Mouse (Mus musculus) ES-Bruce4 (cell line): ENCODE measurements around the gene Gm1604a. TPM values are rescaled to one million over a fixed set of nuclear protein-coding genes. Genes with fewer than 3 reads are reported as not detected.
"Not testable (repeated sequence)": the region's sequence is repeated elsewhere in the genome, so short reads cannot be mapped to it uniquely, and the experiment has no call there.

Experiments
- H3K27ac ChIP-seq: 2 replicates; pipeline ENCODE4 v1.5.1; 2012; ENCODE audit warnings: low read length, inconsistent platforms; ENCODE audit not compliant: insufficient read depth
- H3K27me3 ChIP-seq: 2 replicates; pipeline ENCODE4 v1.6.1; 2012; ENCODE audit warnings: mild to moderate bottlenecking, low read length, inconsistent platforms; ENCODE audit not compliant: control insufficient read depth, poor library complexity, insufficient read depth, severe bottlenecking
- H3K36me3 ChIP-seq: 2 replicates; pipeline ENCODE4 v1.6.1; 2012; ENCODE audit warnings: inconsistent platforms, mild to moderate bottlenecking, low read length, moderate library complexity; ENCODE audit not compliant: control insufficient read depth, poor library complexity, insufficient read depth, severe bottlenecking
- H3K4me1 ChIP-seq: one replicate; pipeline ENCODE4 v1.8.1; 2011; ENCODE audit warnings: low read length; ENCODE audit not compliant: control insufficient read depth, insufficient read depth
- H3K4me3 ChIP-seq: 2 replicates; pipeline ENCODE4 v1.5.1; 2011; ENCODE audit warnings: low read depth, mild to moderate bottlenecking, low read length
- H3K9ac ChIP-seq: 2 replicates; pipeline ENCODE4 v1.6.1; 2012; ENCODE audit warnings: low read depth, mild to moderate bottlenecking, inconsistent platforms; ENCODE audit not compliant: poor library complexity, severe bottlenecking
- H3K9me3 ChIP-seq: replicated peaks from 2 replicates; pipeline ENCODE4 v1.6.1; 2012; ENCODE audit warnings: mild to moderate bottlenecking, low read length, inconsistent platforms; ENCODE audit not compliant: control insufficient read depth, poor library complexity, insufficient read depth, severe bottlenecking
- polyA plus RNA-seq: library from polyadenylated mRNA; stranded (reverse); fragments of >200 nt; gene quantifications from 2 replicates; pipeline ENCODE4 v1.2.4, GENCODE M21; 2011; ENCODE audit warnings: low read depth; ENCODE audit not compliant: missing spikeins, insufficient read depth, insufficient read length

The Gm1604a gene
- polyA plus RNA-seq, 1 experiment = not detected

GRCm38 (mm10) chr17:7003392-7003791 lies 22.0 kb upstream of the Gm1604a start:
- H3K27ac ChIP-seq, H3K4me1 ChIP-seq: not testable (repeated sequence)

DNA sequence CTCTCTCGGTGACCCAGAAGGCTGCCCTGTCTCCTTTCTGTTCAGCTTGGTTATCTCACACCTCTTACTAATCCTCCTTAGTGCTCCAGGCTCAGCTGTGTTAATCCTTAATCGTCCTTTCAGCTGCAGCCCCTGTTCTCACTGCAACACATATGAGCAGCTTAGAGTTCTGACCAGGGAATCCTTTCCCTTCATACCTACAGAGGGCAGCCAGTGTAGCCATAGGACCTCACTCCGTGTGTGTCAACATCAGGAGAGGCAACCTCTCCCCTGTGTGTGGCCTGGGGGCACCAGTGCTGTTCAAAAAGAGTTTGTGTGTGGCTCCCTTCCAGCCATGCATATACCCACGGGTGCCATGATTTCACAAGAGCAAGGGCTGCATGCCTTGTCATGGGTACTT lies 19.7 kb upstream of the Gm1604a start:
- not testable (repeated sequence) for H3K4me3 ChIP-seq, H3K36me3 ChIP-seq, H3K9ac ChIP-seq, H3K27ac ChIP-seq, H3K9me3 ChIP-seq, H3K27me3 ChIP-seq, H3K4me1 ChIP-seq

More at GRCm38 (mm10) chr17:7003392-7003791, 22.0 kb upstream of the Gm1604a start:
- not testable (repeated sequence) for H3K9ac ChIP-seq, H3K27me3 ChIP-seq, H3K4me3 ChIP-seq, H3K36me3 ChIP-seq, H3K9me3 ChIP-seq

GRCm38 (mm10) chr17:7008885-7009284 lies 16.5 kb upstream of the Gm1604a start:
- H3K27ac ChIP-seq, H3K27me3 ChIP-seq, H3K9me3 ChIP-seq, H3K4me1 ChIP-seq, H3K4me3 ChIP-seq, H3K9ac ChIP-seq, H3K36me3 ChIP-seq: not testable (repeated sequence)

DNA sequence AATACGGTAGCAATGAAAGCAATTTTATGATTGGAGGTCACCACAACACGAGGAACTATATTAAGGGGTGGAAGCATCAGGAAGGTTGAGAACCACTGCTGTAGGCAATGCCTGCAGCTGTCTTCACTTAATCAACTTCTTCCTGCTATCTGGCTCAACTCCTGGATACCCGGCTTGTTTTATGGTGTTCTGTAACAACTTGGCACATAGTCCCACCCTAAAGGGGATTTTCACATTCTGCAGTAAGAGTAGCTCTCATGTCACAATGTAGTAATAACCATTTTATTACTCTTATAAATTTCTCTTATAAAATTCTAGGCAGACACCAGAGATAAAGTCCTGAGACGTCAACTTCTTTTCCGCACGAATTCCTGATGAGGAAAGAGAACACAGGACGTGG lies 15.9 kb upstream of the Gm1604a start:
- H3K36me3 ChIP-seq, H3K27me3 ChIP-seq, H3K27ac ChIP-seq, H3K9me3 ChIP-seq, H3K4me3 ChIP-seq, H3K9ac ChIP-seq, H3K4me1 ChIP-seq: not testable (repeated sequence)

DNA sequence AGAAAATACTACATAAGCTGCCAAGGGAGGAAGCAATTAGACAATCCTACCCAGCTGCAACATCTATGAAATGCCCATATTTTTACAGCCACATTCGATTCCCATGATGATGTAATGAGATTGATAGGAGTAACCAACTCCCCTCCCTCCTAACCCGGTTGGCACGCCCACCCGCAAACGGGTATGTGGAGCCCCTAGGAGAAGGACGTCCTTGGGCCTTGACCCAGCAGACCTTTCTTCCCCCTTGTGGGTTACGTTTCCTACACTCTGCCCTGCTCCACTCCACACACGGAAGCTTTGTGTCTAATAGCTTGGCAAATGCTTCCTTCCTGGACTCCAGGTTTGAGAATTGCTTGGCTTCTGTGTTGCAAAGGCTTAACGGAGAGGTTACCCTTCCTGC lies 15.5 kb upstream of the Gm1604a start:
- not testable (repeated sequence) for H3K36me3 ChIP-seq, H3K27me3 ChIP-seq, H3K4me1 ChIP-seq, H3K4me3 ChIP-seq, H3K27ac ChIP-seq, H3K9ac ChIP-seq, H3K9me3 ChIP-seq

GRCm38 (mm10) chr17:7014190-7014589 lies 11.2 kb upstream of the Gm1604a start:
- H3K27ac ChIP-seq, H3K27me3 ChIP-seq, H3K4me1 ChIP-seq, H3K9ac ChIP-seq, H3K36me3 ChIP-seq, H3K9me3 ChIP-seq, H3K4me3 ChIP-seq: not testable (repeated sequence)

DNA sequence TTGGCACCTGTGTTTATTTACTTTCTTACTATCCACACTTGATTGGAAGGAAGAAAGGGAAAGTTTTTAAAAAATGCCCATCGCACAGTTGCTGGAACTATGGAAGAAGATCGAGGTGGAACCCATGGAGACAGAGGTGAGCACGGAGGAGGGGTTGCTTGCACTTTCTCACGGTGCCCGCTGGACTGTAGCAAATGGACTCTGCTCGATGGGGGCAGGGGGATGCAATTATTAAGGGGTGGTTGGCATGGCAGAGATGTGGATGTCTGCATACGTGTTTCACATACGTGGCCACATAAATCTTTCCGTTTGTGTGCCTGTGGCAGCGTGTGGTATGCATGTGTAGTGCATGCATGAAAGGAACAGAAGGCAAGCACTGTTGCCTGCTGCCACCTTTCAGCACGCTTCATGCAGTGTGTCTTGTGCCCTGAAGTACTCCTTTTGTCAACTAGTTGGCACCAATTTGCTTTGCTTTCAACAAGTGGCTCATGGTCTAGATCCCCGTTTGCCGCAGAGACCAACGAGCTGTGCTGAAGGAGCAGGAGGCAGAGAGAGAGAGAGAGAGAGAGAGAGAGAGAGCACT lies 487 bp downstream of the Gm1604a start:
- H3K9me3 ChIP-seq, H3K4me3 ChIP-seq, H3K27ac ChIP-seq, H3K4me1 ChIP-seq, H3K36me3 ChIP-seq, H3K27me3 ChIP-seq, H3K9ac ChIP-seq: not testable (repeated sequence)

DNA sequence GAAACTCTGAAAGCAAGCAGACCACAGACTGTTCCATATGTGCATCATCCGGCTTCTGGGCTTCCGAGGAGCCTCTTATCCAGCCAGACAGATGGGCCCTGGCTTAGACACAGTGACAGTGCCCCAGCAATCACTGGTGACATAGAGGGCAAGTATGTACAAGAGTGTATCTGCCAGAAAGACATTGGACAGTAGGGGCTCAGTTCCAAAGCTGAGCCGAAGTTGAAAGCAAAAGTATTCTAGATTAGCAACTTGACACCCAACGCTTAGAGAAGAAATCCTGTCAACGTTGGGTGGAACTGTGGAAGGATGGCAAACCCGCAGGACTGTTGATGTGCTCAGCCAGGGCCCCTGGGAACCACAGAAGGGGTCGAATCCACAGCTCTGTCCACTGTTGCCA lies 4.8 kb downstream of the Gm1604a start:
- H3K9me3 ChIP-seq, H3K4me1 ChIP-seq, H3K27me3 ChIP-seq, H3K36me3 ChIP-seq, H3K4me3 ChIP-seq, H3K9ac ChIP-seq, H3K27ac ChIP-seq: not testable (repeated sequence)

GRCm38 (mm10) chr17:7030622-7031174 lies 5.3 kb downstream of the Gm1604a start:
- not testable (repeated sequence) for H3K9ac ChIP-seq, H3K27me3 ChIP-seq, H3K27ac ChIP-seq, H3K4me1 ChIP-seq, H3K4me3 ChIP-seq, H3K36me3 ChIP-seq, H3K9me3 ChIP-seq
